7 mouse cellular contexts compared by ENCODE assay signal in the genomic region with DNA sequence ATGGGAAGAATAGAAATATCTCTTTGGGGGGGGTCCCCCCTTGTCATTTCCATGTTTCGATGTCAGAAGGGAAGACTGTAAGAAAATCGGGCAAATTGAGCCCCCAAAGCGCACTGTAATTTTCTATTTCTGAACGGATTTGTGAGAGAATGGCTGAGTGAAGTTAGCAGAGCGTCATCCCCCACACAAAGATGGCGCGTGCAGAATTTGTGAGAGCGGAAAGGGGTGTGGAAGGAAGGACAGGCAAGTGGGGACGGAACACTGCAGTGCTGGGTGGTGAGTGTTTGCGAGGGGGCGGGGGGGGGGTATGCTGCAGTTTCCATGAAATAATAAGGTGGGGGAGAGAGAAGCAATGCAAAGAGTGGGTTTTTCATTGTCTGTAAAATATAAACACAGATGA. TPM values are rescaled to one million over a fixed set of nuclear protein-coding genes. Genes with fewer than 3 reads are reported as not detected.
DNase-seq lines count a peak whose midpoint lies in the region; ATAC-seq and TF ChIP-seq lines count a peak whose summit lies in the region.

TSS of gene Ctnnb1 (plus strand) at position 136 of the 400 bp plus-strand sequence.

- no peak within 1 kb of the TSS for H3ac ChIP-seq in C2C12 (ENCODE audit: control insufficient read depth, insufficient read length, low read depth)

- no peaks in the 10 kb centered on the region for H3K27me3 ChIP-seq in C2C12 (ENCODE audit: control insufficient read depth, insufficient read depth, insufficient read length)
- H3K27me3 ChIP-seq in forebrain, embryonic 13.5 days = no peaks in the 10 kb centered on the region
- no peaks in the 10 kb centered on the region for H3K27me3 ChIP-seq in liver, embryonic 11.5 days (replicated peaks; ENCODE audit: control insufficient read depth, insufficient read depth, low read length)
- no peaks in the 10 kb centered on the region for H3K27me3 ChIP-seq in stomach, embryonic 16.5 days (ENCODE audit: control insufficient read depth, insufficient read depth, low read length)

- H3K4me3 ChIP-seq in C2C12 (ENCODE audit: insufficient read depth, poor library complexity, severe bottlenecking) (no peak within 1 kb of the TSS), ES-E14 (ENCODE audit: insufficient read depth in 1 of 2, low read depth in 1 of 2, low read length in 2 of 2, poor library complexity in 1 of 2, severe bottlenecking in 1 of 2) (no peak within 1 kb of the TSS)
- no peak within 1 kb of the TSS for H3K4me3 ChIP-seq in forebrain, embryonic 13.5 days
- no peak within 1 kb of the TSS for H3K4me3 ChIP-seq in liver, embryonic 11.5 days (ENCODE audit: low read depth, low read length)
- H3K4me3 ChIP-seq in stomach, embryonic 16.5 days (replicated peaks; ENCODE audit: low read length) = no peak within 1 kb of the TSS

- H3K79me3 ChIP-seq in C2C12 (ENCODE audit: low read depth) = peaks cover 4% of the 10 kb centered on the region

- DNase-seq in ES-E14 (ENCODE audit: low read depth, low spot score) = no peak
- no peak for DNase-seq in liver, embryonic 11.5 days (ENCODE audit: low spot score)
- no peak for DNase-seq in cerebellum, postnatal 36 days

- H3K79me2 ChIP-seq in C2C12 (ENCODE audit: control insufficient read depth, insufficient read depth) = peaks cover 6% of the 10 kb centered on the region

- no peaks in the 10 kb centered on the region for H3K36me3 ChIP-seq in C2C12 (ENCODE audit: control insufficient read depth, insufficient read depth)
- H3K36me3 ChIP-seq in ES-E14 (ENCODE audit: control insufficient read depth, insufficient read depth, low read length, poor library complexity, severe bottlenecking) = no peaks in the 10 kb centered on the region
- H3K36me3 ChIP-seq in forebrain, embryonic 13.5 days (ENCODE audit: poor library complexity, severe bottlenecking) = no peaks in the 10 kb centered on the region
- H3K36me3 ChIP-seq in liver, embryonic 11.5 days (ENCODE audit: control insufficient read depth, insufficient read depth, low read length) = no peaks in the 10 kb centered on the region
- H3K36me3 ChIP-seq in stomach, embryonic 16.5 days (ENCODE audit: control insufficient read depth, insufficient read depth, low read length) = no peaks in the 10 kb centered on the region

- no peaks in the 10 kb centered on the region for H3K9me3 ChIP-seq in ES-E14 (ENCODE audit: control insufficient read depth, insufficient read depth, low read depth, low read length)
- no peaks in the 10 kb centered on the region for H3K9me3 ChIP-seq in forebrain, embryonic 13.5 days (replicated peaks)
- no peaks in the 10 kb centered on the region for H3K9me3 ChIP-seq in liver, embryonic 11.5 days (ENCODE audit: control insufficient read depth, low read length)
- H3K9me3 ChIP-seq in stomach, embryonic 16.5 days (replicated peaks; ENCODE audit: control insufficient read depth, low read length) = no peaks in the 10 kb centered on the region

- H3K27ac ChIP-seq in ES-E14 (ENCODE audit: insufficient read depth, low read depth, low read length, poor library complexity, severe bottlenecking) = no peak within 1 kb of the TSS
- peak within 1 kb of the TSS; percentile 45 for H3K27ac ChIP-seq in forebrain, embryonic 13.5 days
- H3K27ac ChIP-seq in liver, embryonic 11.5 days (ENCODE audit: low read depth, low read length) = no peak within 1 kb of the TSS
- H3K27ac ChIP-seq in stomach, embryonic 16.5 days (ENCODE audit: low read length) = no peak within 1 kb of the TSS

- peaks cover 1 to 4% of the 10 kb centered on the region in 2 experiments; a peak in 1 of 4 replicates for H3K4me1 ChIP-seq in ES-E14 (ENCODE audit: control insufficient read depth in 2 of 2, insufficient read depth in 2 of 2, low read length in 2 of 2, poor library complexity in 1 of 2)
- H3K4me1 ChIP-seq in forebrain, embryonic 13.5 days = peaks cover 31% of the 10 kb centered on the region
- H3K4me1 ChIP-seq in liver, embryonic 11.5 days (replicated peaks; ENCODE audit: control insufficient read depth, insufficient read depth, low read length) = peaks cover 3% of the 10 kb centered on the region; the same call in 1 of the 2 replicates
- H3K4me1 ChIP-seq in stomach, embryonic 16.5 days (ENCODE audit: control insufficient read depth, insufficient read depth, low read length) = peaks cover 6% of the 10 kb centered on the region; the same call in 1 of the 2 replicates

- H3K9ac ChIP-seq in ES-E14 (ENCODE audit: insufficient read depth, low read depth, low read length, poor library complexity, severe bottlenecking) = no peak within 1 kb of the TSS
- H3K9ac ChIP-seq in forebrain, embryonic 13.5 days = no peak within 1 kb of the TSS
- H3K9ac ChIP-seq in liver, embryonic 11.5 days (ENCODE audit: low read depth, low read length) = no peak within 1 kb of the TSS
- H3K9ac ChIP-seq in stomach, embryonic 16.5 days (ENCODE audit: low read length) = no peak within 1 kb of the TSS

- WGBS in forebrain, embryonic 13.5 days = 35% methylated on average over 11 of the region's 11 CpGs
- 87% methylated on average over 11 of the region's 11 CpGs for WGBS in liver, embryonic 11.5 days
- 86% methylated on average over 11 of the region's 11 CpGs for WGBS in stomach, embryonic 16.5 days

- TF ChIP-seq CTCF in C2C12 (IDR thresholded peaks at IDR 0.05; ENCODE audit: control insufficient read depth, insufficient read depth, insufficient read length) = no peak

- in situ Hi-C loops in ES-E14 (cut with MboI; ENCODE audit: low sequenced_read_pairs in 2 of 2, unreplicated experiment in 2 of 2) = no loop called here

- H3K4me2 ChIP-seq in forebrain, embryonic 13.5 days = peak within 1 kb of the TSS; percentile 28
- H3K4me2 ChIP-seq in liver, embryonic 11.5 days = no peak within 1 kb of the TSS
- H3K4me2 ChIP-seq in stomach, embryonic 16.5 days (ENCODE audit: low read depth, low read length) = no peak within 1 kb of the TSS

- no peak for ATAC-seq in forebrain, embryonic 13.5 days
- ATAC-seq in hematopoietic stem cell, adult 5-6 weeks (replicated peaks in 1 of 2; ENCODE audit: insufficient read depth in 1 of 2, low FRiP score in 2 of 2, low TSS enrichment in 1 of 2, low read depth in 1 of 2, poor library complexity in 2 of 2, severe bottlenecking in 2 of 2) = no peak
- no peak for ATAC-seq in liver, embryonic 11.5 days (replicated peaks; ENCODE audit: low FRiP score)
- no peak for ATAC-seq in stomach, embryonic 16.5 days (ENCODE audit: insufficient read depth, low FRiP score)

TF ChIP-seq in C2C12, 6 proteins besides CTCF, POLR2A, EP300 and RAD21:
- TF ChIP-seq MAX (IDR thresholded peaks at IDR 0.05) = no peak
- no peak for TF ChIP-seq MYOG (IDR thresholded peaks at IDR 0.05; ENCODE audit: control insufficient read depth, extremely low read depth, insufficient read length)
- no peak for TF ChIP-seq FOSL1 (IDR thresholded peaks at IDR 0.05; ENCODE audit: insufficient read depth, low read length, poor library complexity, severe bottlenecking)
- TF ChIP-seq USF1 (IDR thresholded peaks at IDR 0.05; ENCODE audit: low read depth) = no peak
- TF ChIP-seq MYOD1 (IDR thresholded peaks at IDR 0.05; ENCODE audit: control insufficient read depth, insufficient read length, low read depth) = no peak
- TF ChIP-seq CEBPB (IDR thresholded peaks at IDR 0.05; ENCODE audit: low read depth) = no peak
TF ChIP-seq in C2C12: peak in this region for 0.

TF ChIP-seq in ES-E14, 5 proteins besides CTCF, POLR2A, EP300 and RAD21:
- TF ChIP-seq ZNF384 (IDR thresholded peaks at IDR 0.05; ENCODE audit: low read depth, low read length) (no peak), CHD2 (IDR thresholded peaks at IDR 0.05; ENCODE audit: low read depth, low read length) (no peak), MAFK (IDR thresholded peaks at IDR 0.05; ENCODE audit: insufficient read depth, low read depth, low read length) (no peak), ZC3H11A (IDR thresholded peaks at IDR 0.05; ENCODE audit: borderline replicate concordance, low read depth, low read length) (no peak), HCFC1 (IDR thresholded peaks at IDR 0.05; ENCODE audit: borderline replicate concordance, insufficient read depth, low read length) (no peak)

RNA-seq across cellular contexts. Expression of gene Ctnnb1, which starts in this region (rescaled TPM):
- polyA plus RNA-seq in C2C12 (2012; fragmentation: generic; extraction: Trizol) = 396 TPM
- 536 and 572 TPM in 2 replicates for total RNA-seq in ES-E14 (2012; rRNA removed)
- 645 and 673 TPM in 2 replicates for polyA plus RNA-seq in forebrain, embryonic 13.5 days (2015; fragmentation: Nextera tagmentation; extraction: Ambion mirVana)
- total RNA-seq in hematopoietic stem cell, adult 5-6 weeks (2017) = 543 and 564 TPM in 2 replicates
- polyA plus RNA-seq in liver, embryonic 11.5 days (2014; fragmentation: Nextera tagmentation; extraction: Ambion mirVana) = 326 TPM in 2 replicates
- 486 and 539 TPM in 2 replicates for polyA plus RNA-seq in stomach, embryonic 16.5 days (2015; fragmentation: Nextera tagmentation; extraction: Ambion mirVana)
